Mouse (Mus musculus) limb, embryonic 15.5 days (tissue): Measurements from ENCODE around the gene Rundc3a. TPM values are rescaled to one million over a fixed set of nuclear protein-coding genes. Genes with fewer than 3 reads are reported as not detected.
"Not testable (repeated sequence)": the region's sequence is repeated elsewhere in the genome, so short reads cannot be mapped to it uniquely, and the experiment has no call there.

Experiments
- ATAC-seq: fragments of 200-750 bp; cut with Nextera tagmentation; 2 replicates; pipeline ENCODE4 v1.8.0; 2017; ENCODE audit warnings: low read depth, moderate TSS enrichment; ENCODE audit not compliant: insufficient number of reproducible peaks, low FRiP score, low TSS enrichment
- H3K27ac ChIP-seq: fragments of 300-500 bp; sonication (generic); 2 replicates; pipeline ENCODE4 v1.5.1; 2015; ENCODE audit warnings: moderate library complexity, mild to moderate bottlenecking, inconsistent platforms
- H3K27me3 ChIP-seq: fragments of 300-500 bp; sonication (generic); 2 replicates; pipeline ENCODE4 v1.6.1; 2015; ENCODE audit warnings: inconsistent platforms
- H3K36me3 ChIP-seq: fragments of 300-500 bp; sonication (generic); 2 replicates; pipeline ENCODE4 v1.6.1; 2015; ENCODE audit warnings: inconsistent platforms
- H3K4me1 ChIP-seq: fragments of 300-500 bp; sonication (generic); 2 replicates; pipeline ENCODE4 v1.6.1; 2015; ENCODE audit warnings: inconsistent platforms
- H3K4me2 ChIP-seq: fragments of 300-500 bp; sonication (generic); 2 replicates; pipeline ENCODE4 v1.6.1; 2015; ENCODE audit warnings: mild to moderate bottlenecking, inconsistent platforms
- H3K4me3 ChIP-seq: fragments of 300-500 bp; sonication (generic); 2 replicates; pipeline ENCODE4 v1.5.1; 2015; ENCODE audit warnings: mild to moderate bottlenecking, inconsistent platforms
- H3K9ac ChIP-seq: fragments of 300-500 bp; sonication (generic); 2 replicates; pipeline ENCODE4 v1.6.1; 2015; ENCODE audit warnings: inconsistent platforms
- H3K9me3 ChIP-seq: fragments of 300-500 bp; sonication (generic); 2 replicates; pipeline ENCODE4 v1.6.1; 2016; ENCODE audit warnings: inconsistent platforms
- WGBS: fragments of 180-500 bp; shearing (Covaris S2); methylation state at CpG from one replicate; pipeline ENCODE4 v1.1.7; 2015; 5-methylcytosine and 5-hydroxymethylcytosine counted together
- polyA plus RNA-seq: library from polyadenylated mRNA; unstranded; fragments of >200 nt; fragmentation: Nextera tagmentation; extraction: Ambion mirVana; gene quantifications from 2 replicates; pipeline ENCODE4 v1.2.1, GENCODE M21; 2015

Rundc3a gene
- polyA plus RNA-seq, 1 experiment from 2014 or later, result 1.2 TPM

- H3K36me3 ChIP-seq, result no peaks in the 10 kb centered on the region
Measured at GRCm38 (mm10) chr11:102382794-102383193, 10.4 kb upstream of the Rundc3a start.

GRCm38 (mm10) chr11:102383365-102384136 is 9.7 kb upstream of the Rundc3a start:
- H3K27me3 ChIP-seq, result no peaks in the 10 kb centered on the region
- WGBS, result 76% methylated on average over 1 of the region's 1 CpGs
- H3K9ac ChIP-seq, result no peak overlapping the region
- H3K4me3 ChIP-seq, result no peak overlapping the region
- no peak overlapping the region for H3K4me2 ChIP-seq
- H3K36me3 ChIP-seq, result no peaks in the 10 kb centered on the region
- ATAC-seq, result no peak
- H3K27ac ChIP-seq, result no peak overlapping the region
- no peaks in the 10 kb centered on the region for H3K4me1 ChIP-seq
- no peaks in the 10 kb centered on the region for H3K9me3 ChIP-seq

More at GRCm38 (mm10) chr11:102382794-102383193, 10.4 kb upstream of the Rundc3a start:
- ATAC-seq, result no peak
- no peaks in the 10 kb centered on the region for H3K27me3 ChIP-seq
- H3K4me1 ChIP-seq, result no peaks in the 10 kb centered on the region
- WGBS, result 83% methylated on average over 3 of the region's 3 CpGs
- no peak overlapping the region for H3K9ac ChIP-seq
- H3K9me3 ChIP-seq, result no peaks in the 10 kb centered on the region
- H3K4me3 ChIP-seq, result no peak overlapping the region
- no peak overlapping the region for H3K4me2 ChIP-seq
- H3K27ac ChIP-seq, result no peak overlapping the region

GRCm38 (mm10) chr11:102384418-102384817 is 8.8 kb upstream of the Rundc3a start:
- no peaks in the 10 kb centered on the region for H3K36me3 ChIP-seq
- H3K4me1 ChIP-seq, result no peaks in the 10 kb centered on the region
- no peak overlapping the region for H3K9ac ChIP-seq
- no peak overlapping the region for H3K4me3 ChIP-seq
- H3K27ac ChIP-seq, result no peak overlapping the region
- no peak for ATAC-seq
- no peaks in the 10 kb centered on the region for H3K9me3 ChIP-seq
- WGBS, result 47% methylated on average over 2 of the region's 2 CpGs
- H3K4me2 ChIP-seq, result no peak overlapping the region
- H3K27me3 ChIP-seq, result no peaks in the 10 kb centered on the region

- H3K9ac ChIP-seq, result no peak overlapping the region
- H3K4me2 ChIP-seq, result no peak overlapping the region
- no peak for ATAC-seq
- H3K36me3 ChIP-seq, result no peaks in the 10 kb centered on the region
- no peak overlapping the region for H3K27ac ChIP-seq
- no peaks in the 10 kb centered on the region for H3K27me3 ChIP-seq
- H3K9me3 ChIP-seq, result no peaks in the 10 kb centered on the region
- no peak overlapping the region for H3K4me3 ChIP-seq
- H3K4me1 ChIP-seq, result no peaks in the 10 kb centered on the region
- 54% methylated on average over 4 of the region's 4 CpGs for WGBS
Measured at GRCm38 (mm10) chr11:102385075-102385474, 8.1 kb upstream of the Rundc3a start.

- H3K4me1 ChIP-seq, result no peaks in the 10 kb centered on the region
- no peak overlapping the region for H3K9ac ChIP-seq
- no peaks in the 10 kb centered on the region for H3K9me3 ChIP-seq
- no peak overlapping the region for H3K4me3 ChIP-seq
- WGBS, result 68% methylated on average over 5 of the region's 5 CpGs
- no peaks in the 10 kb centered on the region for H3K36me3 ChIP-seq
- no peaks in the 10 kb centered on the region for H3K27me3 ChIP-seq
- no peak overlapping the region for H3K27ac ChIP-seq
- no peak overlapping the region for H3K4me2 ChIP-seq
- ATAC-seq, result no peak
Measured at GRCm38 (mm10) chr11:102386121-102386520, 7.1 kb upstream of the Rundc3a start.

- peaks cover 19% of the 10 kb centered on the region for H3K4me1 ChIP-seq
- not testable (repeated sequence) for H3K9ac ChIP-seq, H3K36me3 ChIP-seq, H3K9me3 ChIP-seq, ATAC-seq, H3K4me3 ChIP-seq, H3K27me3 ChIP-seq, H3K27ac ChIP-seq, H3K4me2 ChIP-seq
- WGBS, result 79% methylated on average over 4 of the region's 5 CpGs
Measured at GRCm38 (mm10) chr11:102389436-102389835, 3.8 kb upstream of the Rundc3a start.

- WGBS, result 18% methylated on average over 15 of the region's 15 CpGs
- H3K27me3 ChIP-seq, result peaks cover 33% of the 10 kb centered on the region
- peak overlapping the region; percentile 94 for H3K4me2 ChIP-seq
- H3K27ac ChIP-seq, result no peak overlapping the region
- H3K4me3 ChIP-seq, result peak overlapping the region; percentile 42
- no peak overlapping the region for H3K9ac ChIP-seq
- H3K9me3 ChIP-seq, result no peaks in the 10 kb centered on the region
- peaks cover 21% of the 10 kb centered on the region for H3K4me1 ChIP-seq
- H3K36me3 ChIP-seq, result no peaks in the 10 kb centered on the region
- ATAC-seq, result no peak
Measured at GRCm38 (mm10) chr11:102392441-102393237, 564 bp upstream of the Rundc3a start.

- H3K27ac ChIP-seq, result no peak overlapping the region
- H3K4me2 ChIP-seq, result peak overlapping the region; percentile 94
- WGBS, result 8% methylated on average over 17 of the region's 17 CpGs
- no peaks in the 10 kb centered on the region for H3K9me3 ChIP-seq
- ATAC-seq, result no peak
- H3K4me3 ChIP-seq, result peak overlapping the region; percentile 42
- peaks cover 21% of the 10 kb centered on the region for H3K4me1 ChIP-seq
- H3K9ac ChIP-seq, result no peak overlapping the region
- peaks cover 45% of the 10 kb centered on the region for H3K27me3 ChIP-seq
- H3K36me3 ChIP-seq, result no peaks in the 10 kb centered on the region
Measured at GRCm38 (mm10) chr11:102393719-102394420, 667 bp downstream of the Rundc3a start.

GRCm38 (mm10) chr11:102394421-102395124 is 1.4 kb downstream of the Rundc3a start:
- Histone ChIP-seq H3K9ac (no peak overlapping the region), H3K9me3 (no peaks in the 10 kb centered on the region), H3K27ac (no peak overlapping the region), H3K36me3 (no peaks in the 10 kb centered on the region), H3K27me3 (peaks cover 52% of the 10 kb centered on the region), H3K4me3 (no peak overlapping the region), H3K4me2 (no peak overlapping the region; the same call in 1 of the 2 replicates), H3K4me1 (peaks cover 27% of the 10 kb centered on the region)
- ATAC-seq, result no peak
- WGBS, result 74% methylated on average over 9 of the region's 9 CpGs

- Histone ChIP-seq H3K36me3 (no peaks in the 10 kb centered on the region), H3K9ac (no peak overlapping the region), H3K27ac (no peak overlapping the region), H3K9me3 (no peaks in the 10 kb centered on the region), H3K4me1 (peaks cover 33% of the 10 kb centered on the region), H3K4me3 (no peak overlapping the region), H3K4me2 (no peak overlapping the region), H3K27me3 (peaks cover 54% of the 10 kb centered on the region)
- 5% methylated on average over 5 of the region's 5 CpGs for WGBS
- no peak for ATAC-seq
Measured at GRCm38 (mm10) chr11:102395250-102395649, 2.0 kb downstream of the Rundc3a start.

GRCm38 (mm10) chr11:102396263-102396662 is 3.1 kb downstream of the Rundc3a start:
- no peak overlapping the region for H3K4me2 ChIP-seq
- peaks cover 63% of the 10 kb centered on the region for H3K27me3 ChIP-seq
- no peak overlapping the region for H3K27ac ChIP-seq
- peaks cover 33% of the 10 kb centered on the region for H3K4me1 ChIP-seq
- H3K4me3 ChIP-seq, result no peak overlapping the region
- ATAC-seq, result no peak
- 58% methylated on average over 6 of the region's 6 CpGs for WGBS
- H3K36me3 ChIP-seq, result no peaks in the 10 kb centered on the region
- H3K9me3 ChIP-seq, result no peaks in the 10 kb centered on the region
- H3K9ac ChIP-seq, result no peak overlapping the region
